Mouse (Mus musculus): ENCODE measurements around the gene Ndufaf3. TPM values are rescaled to one million over a fixed set of nuclear protein-coding genes. Genes with fewer than 3 reads are reported as not detected.

Ndufaf3 gene
- total and polyA plus RNA-seq, 2 experiments from 2014 or later = 70.7 to 104 TPM

- no peaks in the 10 kb centered on the region for H3K27me3 ChIP-seq (ENCODE audit: insufficient read depth, low read length)
- no peaks in the 10 kb centered on the region; the same call in 1 of the 2 replicates for H3K4me1 ChIP-seq (ENCODE audit: insufficient read depth)
- TF ChIP-seq CTCF (IDR thresholded peaks at IDR 0.05; ENCODE audit: low read depth) = peak; percentile 48
- no peaks in the 10 kb centered on the region for H3K9me3 ChIP-seq (ENCODE audit: low read length)
- peak within 1 kb of the TSS; percentile 83 for H3K9ac ChIP-seq
- ATAC-seq (peak; percentile 94), DNase-seq (peak; percentile 81)
- WGBS = 2% methylated on average over 66 of the region's 69 CpGs
- H3K4me2 ChIP-seq (ENCODE audit: low read depth) = peak within 1 kb of the TSS; percentile 93
- peaks cover 9% of the 10 kb centered on the region; the same call in 1 of the 2 replicates for H3K36me3 ChIP-seq (ENCODE audit: insufficient read depth)
- peak within 1 kb of the TSS; percentile 73 for H3K4me3 ChIP-seq (ENCODE audit: low read depth, low read length)
- H3K27ac ChIP-seq (ENCODE audit: low read depth, low read length) = peak within 1 kb of the TSS; percentile 79
These were observed 29.9 kb upstream of the Ndufaf3 start, which contains the start of gene P4htm for GRCm38 (mm10) chr9:108596998-108597764. P4htm (minus strand) TSS chr9:108597667.

- Histone ChIP-seq H3K4me2 (ENCODE audit: low read depth) (no peak overlapping the region), H3K27me3 (ENCODE audit: insufficient read depth, low read length) (no peaks in the 10 kb centered on the region), H3K9ac (no peak overlapping the region), H3K4me1 (ENCODE audit: insufficient read depth) (no peaks in the 10 kb centered on the region; the same call in 1 of the 2 replicates), H3K4me3 (ENCODE audit: low read depth, low read length) (no peak overlapping the region), H3K9me3 (ENCODE audit: low read length) (no peaks in the 10 kb centered on the region), H3K36me3 (ENCODE audit: insufficient read depth) (0 out of 2 replicates have a peak, but pooled peaks cover 6% of the 10 kb centered on the region), H3K27ac (ENCODE audit: low read depth, low read length) (no peak overlapping the region)
- no peak for ATAC-seq
- no peak for TF ChIP-seq CTCF (IDR thresholded peaks at IDR 0.05; ENCODE audit: low read depth)
- 85% methylated on average over 3 of the region's 3 CpGs for WGBS
- no peak for DNase-seq
These were observed 27.1 kb upstream of the Ndufaf3 start for GRCm38 (mm10) chr9:108594354-108594753.

DNA sequence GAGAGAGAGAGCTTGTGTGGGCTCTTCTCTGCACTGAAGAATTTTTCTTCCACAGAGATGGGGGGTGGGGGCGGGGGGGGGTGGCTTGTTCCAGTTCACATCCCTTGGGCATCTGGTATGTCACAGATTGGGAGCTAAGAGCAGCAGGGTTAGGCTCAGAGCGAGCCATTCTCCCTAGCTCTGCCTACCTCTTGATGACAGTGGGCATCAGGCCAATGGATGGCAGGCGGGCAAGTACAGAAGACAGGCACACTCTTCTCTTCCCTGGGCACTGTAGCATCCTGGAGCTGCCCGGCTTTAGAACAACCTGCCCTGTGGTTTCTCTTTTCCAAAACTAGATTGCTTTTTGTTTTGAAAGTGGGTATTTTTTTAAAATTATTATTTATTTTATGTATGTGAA is 24.2 kb upstream of the Ndufaf3 start:
- TF ChIP-seq CTCF (IDR thresholded peaks at IDR 0.05; ENCODE audit: low read depth) = no peak
- no peak overlapping the region for H3K4me3 ChIP-seq (ENCODE audit: low read depth, low read length)
- H3K27ac ChIP-seq (ENCODE audit: low read depth, low read length) = no peak overlapping the region
- H3K9me3 ChIP-seq (ENCODE audit: low read length) = no peaks in the 10 kb centered on the region
- no peaks in the 10 kb centered on the region for H3K27me3 ChIP-seq (ENCODE audit: insufficient read depth, low read length)
- no peak for DNase-seq
- no peak overlapping the region for H3K4me2 ChIP-seq (ENCODE audit: low read depth)
- peaks cover 24% of the 10 kb centered on the region for H3K4me1 ChIP-seq (ENCODE audit: insufficient read depth)
- WGBS = 64% methylated on average over 4 of the region's 4 CpGs
- H3K36me3 ChIP-seq (ENCODE audit: insufficient read depth) = 0 out of 2 replicates have a peak, but pooled peaks cover 6% of the 10 kb centered on the region
- ATAC-seq = no peak
- H3K9ac ChIP-seq = no peak overlapping the region

DNA sequence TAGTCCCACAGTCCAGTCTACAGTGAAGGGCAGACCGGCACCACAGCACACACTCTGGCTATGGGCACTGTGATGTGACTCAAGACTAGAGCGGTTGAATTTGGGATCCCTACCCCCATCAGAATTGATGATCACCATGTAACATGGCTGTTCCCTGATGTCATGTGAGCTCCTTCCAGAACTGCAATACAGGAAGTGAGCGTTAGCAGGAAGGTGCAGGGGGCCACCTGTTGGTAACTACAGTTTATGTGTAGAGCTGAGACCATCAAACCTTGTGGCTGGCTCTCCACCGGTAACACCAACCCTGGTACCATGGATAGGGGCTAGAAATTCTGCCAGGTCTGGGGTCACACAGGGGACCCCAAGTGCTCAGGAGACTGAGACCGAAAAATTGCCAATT is 22.0 kb upstream of the Ndufaf3 start:
- TF ChIP-seq CTCF (IDR thresholded peaks at IDR 0.05; ENCODE audit: low read depth) = peak; percentile 54
- Histone ChIP-seq H3K9me3 (ENCODE audit: low read length) (no peaks in the 10 kb centered on the region), H3K4me2 (ENCODE audit: low read depth) (no peak overlapping the region)

GRCm38 (mm10) chr9:108587571-108588180 is 20.4 kb upstream of the Ndufaf3 start:
- Histone ChIP-seq H3K4me1 (ENCODE audit: insufficient read depth) (peaks cover 24% of the 10 kb centered on the region), H3K9ac (peak overlapping the region; percentile 44), H3K4me3 (ENCODE audit: low read depth, low read length) (peak overlapping the region; percentile 13; the same call in 1 of the 2 replicates), H3K27ac (ENCODE audit: low read depth, low read length) (peak overlapping the region; percentile 94), H3K4me2 (ENCODE audit: low read depth) (peak overlapping the region; percentile 47), H3K27me3 (ENCODE audit: insufficient read depth, low read length) (no peaks in the 10 kb centered on the region), H3K9me3 (ENCODE audit: low read length) (no peaks in the 10 kb centered on the region), H3K36me3 (ENCODE audit: insufficient read depth) (peaks cover 4% of the 10 kb centered on the region; the same call in 1 of the 2 replicates)
- 1% methylated on average over 14 of the region's 14 CpGs for WGBS
- no peak for TF ChIP-seq CTCF (IDR thresholded peaks at IDR 0.05; ENCODE audit: low read depth)
- DNase-seq = peak; percentile 91
- peak; percentile 98 for ATAC-seq

More for the DNA sequence above, 22.0 kb upstream of the Ndufaf3 start:
- Histone ChIP-seq H3K4me3 (ENCODE audit: low read depth, low read length) (no peak overlapping the region), H3K27me3 (ENCODE audit: insufficient read depth, low read length) (no peaks in the 10 kb centered on the region), H3K4me1 (ENCODE audit: insufficient read depth) (peaks cover 24% of the 10 kb centered on the region), H3K36me3 (ENCODE audit: insufficient read depth) (0 out of 2 replicates have a peak, but pooled peaks cover 6% of the 10 kb centered on the region), H3K9ac (no peak overlapping the region), H3K27ac (ENCODE audit: low read depth, low read length) (peak overlapping the region; percentile 94)
- 66% methylated on average over 5 of the region's 5 CpGs for WGBS
- ATAC-seq = no peak
- DNase-seq = peak; percentile 48

DNA sequence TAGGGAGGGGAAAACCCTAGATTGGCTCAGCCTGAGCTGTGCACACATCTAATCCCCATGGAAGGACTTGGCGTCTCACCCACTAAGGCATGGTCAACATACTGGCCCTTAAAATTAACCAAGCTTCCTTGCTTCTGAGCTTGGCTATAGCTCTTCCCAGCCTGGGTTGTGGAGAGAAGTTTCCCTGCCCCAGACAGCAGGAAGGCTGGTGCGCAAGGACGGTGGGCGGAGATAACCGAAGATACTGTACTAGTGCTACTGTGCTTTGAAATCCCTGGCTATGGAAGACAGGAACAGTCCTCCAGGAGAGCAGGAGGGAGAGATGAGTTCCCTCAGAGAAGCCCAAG is 12.1 kb upstream of the Ndufaf3 start:
- Histone ChIP-seq H3K9me3 (ENCODE audit: low read length) (no peaks in the 10 kb centered on the region), H3K4me2 (ENCODE audit: low read depth) (peak overlapping the region; percentile 73), H3K9ac (peak overlapping the region; percentile 94), H3K4me3 (ENCODE audit: low read depth, low read length) (peak overlapping the region; percentile 90; the same call in 1 of the 2 replicates), H3K27ac (ENCODE audit: low read depth, low read length) (peak overlapping the region; percentile 97), H3K27me3 (ENCODE audit: insufficient read depth, low read length) (no peaks in the 10 kb centered on the region), H3K4me1 (ENCODE audit: insufficient read depth) (peaks cover 15% of the 10 kb centered on the region), H3K36me3 (ENCODE audit: insufficient read depth) (peaks cover 31% of the 10 kb centered on the region)
- ATAC-seq (no peak), DNase-seq (no peak)
- no peak for TF ChIP-seq CTCF (IDR thresholded peaks at IDR 0.05; ENCODE audit: low read depth)
- WGBS = 66% methylated on average over 5 of the region's 5 CpGs

Data from forebrain, postnatal 0 days (tissue).